Mouse (Mus musculus): ENCODE measurements at regions not wholly inside any gene's neighbourhood (a gene's known extent, or its start where the extent isn't known, plus 50 kb on each side); places are given as distances from the start of the nearest gene placed in this dataset.

DNA sequence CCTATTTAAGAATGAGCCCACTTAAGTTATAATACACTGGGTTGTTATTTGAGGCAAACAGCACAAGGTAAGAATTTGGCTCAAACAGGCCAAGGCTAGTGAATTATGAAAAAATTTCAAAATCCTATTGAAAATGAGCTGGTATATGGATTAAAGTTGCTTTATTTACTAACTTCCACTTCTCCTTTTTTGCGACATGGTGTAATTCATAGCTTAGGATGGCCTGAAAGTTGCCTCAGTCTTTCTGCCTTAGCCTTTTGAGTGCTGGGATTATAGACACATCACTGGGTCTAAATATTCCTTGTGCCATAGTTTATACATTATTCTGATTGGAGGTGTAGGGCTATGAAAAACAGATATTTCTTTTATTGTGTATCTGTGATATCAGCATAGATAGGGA is 81.9 kb downstream of the Edem1 start:
- no peak for DNase-seq (ENCODE audit: low spot score in 2 of 2)
- intact Hi-C loops (cut with DNase I) = no loop called here

DNA sequence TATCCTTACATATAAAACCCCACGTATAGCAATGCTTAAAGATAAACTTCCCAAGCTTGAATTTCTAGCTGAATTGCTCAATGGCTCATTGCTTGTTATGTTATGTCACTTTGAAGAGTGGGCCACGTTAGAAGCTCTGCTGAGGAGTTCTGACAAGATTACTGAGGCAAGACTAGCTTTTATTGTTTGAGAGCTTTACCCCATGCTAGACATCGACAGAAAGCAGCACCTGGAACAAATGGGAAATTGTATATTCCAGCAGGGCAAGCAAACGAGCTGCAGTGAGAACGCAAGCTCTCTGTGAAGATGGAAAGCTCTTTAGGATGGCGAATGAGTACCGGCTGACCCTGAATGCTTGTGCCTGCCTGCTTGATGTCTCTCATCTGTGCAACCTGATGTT is 84.1 kb downstream of the Edem1 start:
- intact Hi-C loops (cut with DNase I) = no loop called here

GRCm38 (mm10) chr6:108919372-108919913 is 91.0 kb downstream of the Edem1 start:
- DNase-seq (ENCODE audit: low spot score in 2 of 2) = no peak
- intact Hi-C loops (cut with DNase I) = no loop called here

More for the DNA sequence above, 84.1 kb downstream of the Edem1 start:
- DNase-seq (ENCODE audit: low spot score in 2 of 2) = no peak

GRCm38 (mm10) chr6:108921181-108921580 is 92.7 kb downstream of the Edem1 start:
- no peak for DNase-seq (ENCODE audit: low spot score in 2 of 2)
- intact Hi-C loops (cut with DNase I) = no loop called here

DNA sequence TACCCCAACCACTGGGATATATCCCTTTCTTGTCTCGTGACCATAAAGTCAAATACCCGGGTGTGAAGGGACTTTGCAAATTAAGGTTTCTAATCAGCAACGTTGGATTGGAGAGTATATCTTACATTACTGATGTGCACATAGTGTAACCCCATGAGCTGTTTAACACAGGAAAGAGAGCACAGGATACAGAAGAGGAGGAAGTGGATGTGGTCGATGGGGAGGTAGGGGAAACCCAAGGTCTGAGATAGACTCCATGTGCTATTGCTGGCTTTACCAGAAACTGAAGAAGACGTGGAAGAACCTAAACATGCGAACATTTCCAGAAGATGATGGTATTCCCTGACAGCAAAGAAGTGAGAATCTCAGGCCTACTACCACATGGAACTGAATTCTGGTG is 94.1 kb downstream of the Edem1 start:
- intact Hi-C loops (cut with DNase I) = no loop called here
- no peak for DNase-seq (ENCODE audit: low spot score in 2 of 2)

GRCm38 (mm10) chr6:108928981-108929380 is 100.5 kb downstream of the Edem1 start:
- peak; percentile 13 to 14 for DNase-seq (ENCODE audit: low spot score in 2 of 2)

DNA sequence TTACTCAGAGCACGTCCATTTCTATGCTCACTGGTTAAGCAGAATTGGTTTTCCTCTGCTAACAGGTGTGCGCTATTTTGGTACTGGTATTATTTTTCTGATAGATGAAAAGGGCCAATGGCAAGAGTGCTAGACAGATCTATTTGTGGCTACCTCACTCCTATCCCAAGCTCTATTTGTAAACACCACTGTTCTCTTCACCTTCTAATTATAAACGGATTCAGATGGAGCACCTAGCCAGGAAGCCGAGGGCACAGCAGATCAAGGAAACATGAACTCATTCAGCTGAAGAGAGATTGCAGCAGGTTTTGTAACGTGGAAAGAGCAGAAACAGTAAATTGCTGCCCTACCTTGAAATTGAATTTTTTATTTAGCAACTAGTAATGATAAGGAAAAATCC is 110.2 kb downstream of the Edem1 start:
- intact Hi-C loops (cut with DNase I) = no loop called here
- no peak for DNase-seq (ENCODE audit: low spot score in 2 of 2)

More at GRCm38 (mm10) chr6:108928981-108929380, 100.5 kb downstream of the Edem1 start:
- intact Hi-C loops (cut with DNase I) = no loop called here

- intact Hi-C loops (cut with DNase I) = no loop called here
- DNase-seq (ENCODE audit: low spot score in 2 of 2) = no peak
These were observed 113.8 kb downstream of the Edem1 start for GRCm38 (mm10) chr6:108942288-108942687.

DNA sequence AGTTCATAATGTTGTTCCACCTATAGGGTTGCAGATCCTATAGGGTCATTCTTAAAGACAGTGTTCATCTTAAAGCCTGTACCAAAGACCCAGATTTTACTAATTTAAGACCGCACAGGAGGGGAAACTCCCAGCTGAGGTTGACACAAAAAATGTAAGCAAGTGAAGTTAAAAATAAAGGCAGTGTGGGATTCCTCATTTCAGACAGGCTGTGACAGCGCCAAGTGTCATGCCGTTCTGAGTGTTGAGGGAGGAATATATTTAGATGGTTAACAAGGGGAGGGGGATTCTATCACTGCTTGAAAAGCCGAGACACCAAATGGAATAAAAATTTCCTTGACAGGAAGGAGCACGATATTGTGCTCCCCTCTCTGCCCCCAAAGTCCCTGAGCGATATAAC is 123.9 kb downstream of the Edem1 start:
- no peak for DNase-seq (ENCODE audit: low spot score in 2 of 2)
- intact Hi-C loops (cut with DNase I) = loop anchor here (5.0 kb wide), 1 partner anchor 75 kb away; no protein-coding TSS in a partner anchor

DNA sequence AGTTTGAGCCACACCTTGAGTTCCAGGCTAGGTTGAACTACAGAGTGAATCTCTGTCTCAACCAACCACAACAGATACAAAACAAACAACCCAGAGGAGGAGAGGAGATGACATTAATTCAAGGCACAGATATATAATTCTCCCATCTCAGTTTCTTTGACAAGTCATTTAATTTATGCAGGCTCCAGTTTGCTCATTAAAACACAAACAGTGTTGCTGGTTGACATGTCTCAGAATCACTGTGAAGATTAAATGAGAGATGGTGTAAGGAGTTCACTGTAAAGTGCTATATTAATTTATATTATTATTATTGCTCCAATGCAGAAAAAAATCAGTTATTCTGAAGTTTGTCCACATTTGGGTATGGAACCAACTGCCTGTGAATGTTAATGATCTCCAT is 134.4 kb downstream of the Edem1 start:
- intact Hi-C loops (cut with DNase I) = no loop called here
- no peak for DNase-seq (ENCODE audit: low spot score in 2 of 2)

- peak; percentile 52 to 71 for DNase-seq (ENCODE audit: low spot score in 2 of 2)
- intact Hi-C loops (cut with DNase I) = no loop called here
These were observed 134.9 kb downstream of the Edem1 start for GRCm38 (mm10) chr6:108963295-108963694.

DNA sequence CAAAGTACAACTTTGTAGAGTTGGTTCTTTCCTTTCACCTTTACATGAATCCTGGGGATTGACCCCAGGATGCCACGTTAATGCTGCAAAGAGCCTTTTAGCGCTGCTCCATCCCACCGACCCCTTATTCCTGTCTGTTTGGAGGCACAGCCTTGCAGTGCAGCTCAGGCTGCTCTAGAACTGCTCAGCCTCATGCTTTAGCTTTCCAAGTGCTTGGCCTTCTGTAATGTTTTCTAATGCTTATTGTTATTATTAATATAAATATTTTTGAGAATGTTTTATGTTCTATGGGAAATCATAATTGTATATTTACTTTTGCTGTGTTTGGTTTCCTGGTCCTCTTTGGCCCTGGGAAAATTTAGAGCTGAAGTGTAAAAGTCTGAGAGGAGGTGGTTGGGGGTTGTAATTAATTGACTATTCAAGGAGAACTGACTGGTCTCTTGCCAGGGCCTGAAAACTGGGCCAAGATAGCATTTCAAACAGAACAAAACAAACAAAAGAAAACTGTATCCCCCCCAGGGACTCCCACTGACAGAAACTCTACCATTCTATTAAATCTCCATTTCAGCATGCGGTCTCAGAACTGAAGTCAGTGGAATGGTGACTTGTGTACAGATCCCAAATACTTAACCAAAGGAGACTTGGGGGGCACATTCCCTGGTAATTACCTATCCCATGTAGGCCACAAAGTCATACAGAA is 141.2 kb downstream of the Edem1 start:
- DNase-seq (ENCODE audit: low spot score in 2 of 2) = no peak

DNA sequence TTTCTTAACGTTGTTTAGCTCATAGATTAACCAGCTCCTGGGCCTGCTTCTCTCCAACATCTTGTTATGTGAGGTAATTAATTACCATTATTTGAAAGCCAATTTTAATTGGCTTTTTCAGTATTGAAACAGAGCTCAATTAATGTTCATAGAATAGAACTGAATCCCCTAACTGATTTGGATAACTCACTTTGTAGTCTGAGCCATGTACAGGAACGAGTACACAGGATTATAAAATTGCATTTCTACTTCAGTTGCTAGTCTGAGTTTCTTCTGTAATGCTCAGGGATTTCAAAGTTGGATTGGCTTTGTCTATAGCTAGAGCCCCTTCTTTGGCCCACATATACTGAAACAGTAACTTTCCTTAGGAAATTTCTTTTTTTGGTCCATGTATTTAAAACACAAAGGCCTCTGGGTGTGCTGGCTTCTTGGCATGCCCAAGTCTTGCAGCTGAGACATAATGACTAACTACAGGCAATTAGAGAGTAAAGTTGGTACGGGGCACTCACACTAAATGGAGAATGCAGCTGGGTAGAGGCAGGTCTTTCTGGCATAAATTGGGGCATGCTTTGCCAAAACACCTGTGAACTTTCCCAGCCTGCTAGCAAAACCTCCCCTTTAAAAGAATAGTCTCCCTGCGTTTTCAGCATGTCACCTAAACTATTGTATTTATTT is 143.1 kb downstream of the Edem1 start:
- DNase-seq (ENCODE audit: low spot score in 2 of 2) = no peak
- intact Hi-C loops (cut with DNase I) = no loop called here

More for the DNA sequence above, 141.2 kb downstream of the Edem1 start:
- intact Hi-C loops (cut with DNase I) = no loop called here

DNA sequence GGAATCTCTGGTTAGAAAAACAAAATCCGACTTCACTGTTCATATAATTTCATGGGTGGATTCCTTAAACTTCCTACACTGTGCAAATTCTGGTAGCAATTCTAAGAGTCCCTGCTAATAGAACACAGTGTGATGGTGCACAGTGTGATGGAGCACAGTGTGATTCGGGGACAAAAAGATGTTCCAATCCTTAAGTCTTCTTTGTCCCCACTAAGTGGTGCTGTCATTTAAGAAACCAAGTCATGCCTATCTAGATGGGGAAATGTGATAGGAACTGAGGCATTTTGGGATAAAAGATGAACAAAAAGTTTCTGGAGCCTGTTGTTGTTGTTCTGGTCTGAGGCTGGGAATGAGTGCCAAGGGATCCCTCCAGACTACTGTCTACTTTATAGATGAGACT is 145.3 kb downstream of the Edem1 start:
- intact Hi-C loops (cut with DNase I) = no loop called here
- DNase-seq (ENCODE audit: low spot score in 2 of 2) = no peak

- no peak for DNase-seq (ENCODE audit: low spot score in 2 of 2)
- intact Hi-C loops (cut with DNase I) = no loop called here
These were observed 161.1 kb downstream of the Edem1 start for GRCm38 (mm10) chr6:108989506-108989905.

DNA sequence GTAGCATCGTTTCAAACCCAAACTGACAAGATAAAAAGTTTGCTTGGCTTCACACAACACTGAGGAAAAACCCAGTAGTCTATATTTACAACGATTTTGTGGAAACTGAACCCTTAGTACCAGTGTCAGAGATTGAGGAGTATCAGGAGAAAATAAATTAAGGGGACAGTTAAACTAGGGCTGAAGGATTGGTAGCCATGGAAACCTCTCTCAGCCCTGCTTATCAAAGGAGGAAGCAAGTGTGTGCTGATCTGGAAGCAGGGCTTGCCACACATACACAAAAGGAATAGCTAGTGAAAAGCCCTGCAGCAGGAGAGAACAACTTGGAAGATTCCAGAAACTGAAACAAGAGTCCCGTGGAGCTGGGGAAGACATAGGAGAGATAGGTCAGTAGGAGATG is 165.3 kb downstream of the Edem1 start:
- DNase-seq (ENCODE audit: low spot score in 2 of 2) = no peak
- intact Hi-C loops (cut with DNase I) = no loop called here

DNA sequence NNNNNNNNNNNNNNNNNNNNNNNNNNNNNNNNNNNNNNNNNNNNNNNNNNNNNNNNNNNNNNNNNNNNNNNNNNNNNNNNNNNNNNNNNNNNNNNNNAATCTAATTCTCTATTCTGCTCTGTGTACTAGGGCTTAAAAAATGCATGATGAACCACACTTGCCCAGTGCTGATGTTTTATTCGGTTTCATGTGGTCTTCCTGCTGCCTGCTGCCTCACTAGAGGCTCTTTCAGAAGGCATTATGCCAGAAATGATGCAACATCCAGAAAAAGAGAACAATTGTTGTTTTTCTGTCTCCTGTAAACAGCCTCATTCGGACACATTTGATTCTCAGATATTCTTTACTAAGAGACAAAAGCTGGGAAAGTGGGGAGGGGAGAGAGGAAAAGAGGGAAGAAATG is 176.0 kb downstream of the Edem1 start:
- intact Hi-C loops (cut with DNase I) = no loop called here
- no peak for DNase-seq (ENCODE audit: low spot score in 2 of 2)

GRCm38 (mm10) chr6:109009364-109009763 is 180.9 kb downstream of the Edem1 start:
- intact Hi-C loops (cut with DNase I) = no loop called here
- no peak for DNase-seq (ENCODE audit: low spot score in 2 of 2)

GRCm38 (mm10) chr6:109009793-109010192 is 181.4 kb downstream of the Edem1 start:
- DNase-seq (ENCODE audit: low spot score in 2 of 2) = no peak
- intact Hi-C loops (cut with DNase I) = no loop called here

DNA sequence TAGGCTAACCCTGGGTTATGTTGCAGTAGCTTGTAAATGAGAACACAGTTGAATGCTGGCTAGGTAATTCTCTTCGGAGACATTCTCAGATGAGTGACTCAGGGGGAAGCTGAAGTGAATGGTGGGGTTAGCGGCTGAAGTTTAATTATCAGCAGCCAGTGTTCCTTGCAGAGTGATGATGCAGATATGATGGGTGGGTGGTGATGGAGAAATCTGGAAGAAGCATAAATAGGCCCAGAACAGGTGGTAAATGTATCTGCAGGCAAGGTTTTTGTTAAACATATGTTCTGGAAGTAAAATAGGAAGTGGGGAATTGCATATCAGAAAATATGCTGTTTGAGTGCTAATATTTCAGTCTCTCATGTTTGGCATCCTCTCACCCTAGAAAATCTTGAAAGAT is 191.3 kb downstream of the Edem1 start:
- intact Hi-C loops (cut with DNase I) = no loop called here
- peak in 1 of 2 experiments; percentile 7 for DNase-seq (ENCODE audit: low spot score in 2 of 2)
